ENCODE assay signal across 9 mouse cellular contexts in the genomic region with DNA sequence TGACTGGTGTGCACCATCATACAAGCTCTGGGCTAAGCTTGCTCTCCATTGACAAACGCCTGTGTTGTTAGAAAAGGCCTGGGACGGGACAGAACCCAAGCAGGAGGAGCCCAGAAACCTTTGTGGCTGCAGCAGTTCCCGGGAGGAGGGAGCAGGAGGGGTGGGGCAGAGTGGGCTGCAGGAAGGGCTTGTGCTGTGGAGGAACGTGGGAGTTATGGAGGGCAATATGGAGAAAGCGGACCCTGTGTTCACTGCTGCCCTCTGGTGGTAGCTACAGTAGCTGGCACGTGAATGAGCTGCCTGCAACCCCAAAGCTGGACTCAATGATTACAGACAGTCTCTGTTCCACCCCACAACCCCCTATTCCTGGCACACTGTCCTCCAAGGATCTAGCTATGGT. TPM values are rescaled to one million over a fixed set of nuclear protein-coding genes. Genes with fewer than 3 reads are reported as not detected.
DNase-seq lines count a peak whose midpoint lies in the region; ATAC-seq and TF ChIP-seq lines count a peak whose summit lies in the region.
"Had no signal": no experiment of that assay in that cellular context is flagged by ENCODE, and none has a peak within 500 bp of the region (broad histone marks: within the 10 kb centered on the region; RNA-seq: fewer than 3 reads in every experiment).

No protein-coding gene starts in this region.

- no peak overlapping the region for H3K4me3 ChIP-seq in kidney, adult 2 months (ENCODE audit: insufficient read depth, low read depth, low read length)

- no peak overlapping the region for H3K27ac ChIP-seq in kidney, adult 2 months (ENCODE audit: insufficient read depth, low read depth, low read length)

- H3K36me3 ChIP-seq in kidney, adult 2 months (ENCODE audit: control insufficient read depth, insufficient read depth, low read length) = no peaks in the 10 kb centered on the region

- TF ChIP-seq CTCF in kidney, adult 2 months (conservative IDR thresholded peaks at IDR 0.05; ENCODE audit: insufficient read depth, insufficient read length, low read depth, low read length) = peak; percentile 97

- DNase-seq in frontal cortex, postnatal 14 days (ENCODE audit: low spot score in 2 of 2) = no peak
- peak; percentile 80 for DNase-seq in 3134 (ENCODE audit: extremely low read depth, insufficient read length, low spot score)
- peak; percentile 74 to 78 for DNase-seq in adrenal gland, adult 18-20 months (ENCODE audit: low spot score in 2 of 2)
- DNase-seq in embryo, embryonic 11 days = peak; percentile 79
- peak; percentile 78 for DNase-seq in kidney, adult 2 months
- peak; percentile 86 for DNase-seq in lung, postnatal 14 days
- peak; percentile 30 to 65 for DNase-seq in spleen, postnatal 14 days (ENCODE audit: low spot score in 2 of 2)

- H3K4me1 ChIP-seq in kidney, adult 2 months (ENCODE audit: control insufficient read depth, insufficient read depth, low read length) = no peaks in the 10 kb centered on the region

- ATAC-seq in frontal cortex, adult (ENCODE audit: low TSS enrichment) = peak; percentile 14; the same call in 1 of the 2 replicates

- WGBS in kidney, adult 2 months = 13% methylated on average over 6 of the region's 6 CpGs

- H3K27me3 ChIP-seq in kidney, adult 2 months (replicated peaks; ENCODE audit: control insufficient read depth, insufficient read depth, low read length) = peaks cover 5% of the 10 kb centered on the region

- TF ChIP-seq POLR2A in kidney, adult 2 months (IDR thresholded peaks at IDR 0.05; ENCODE audit: low read depth, low read length) = no peak

RNA-seq across cellular contexts. Expression of a gene that starts 3.1 kb away (rescaled TPM):
- 100 to 1,000 TPM; 130 to 188 TPM for total RNA-seq in adrenal gland, adult 18-20 months (2021)
- polyA plus RNA-seq in kidney, adult 2 months (2012; rRNA removed) = 38.8 and 48.0 TPM in 2 replicates

RNA-seq across cellular contexts. Expression of a gene that starts 32.9 kb away (rescaled TPM):
- not detected for total RNA-seq in adrenal gland, adult 18-20 months (2021)
- 0.17 and 0.52 TPM in 2 replicates for polyA plus RNA-seq in kidney, adult 2 months (2012; rRNA removed)
- total RNA-seq: layer of hippocampus, adult 18-20 months had no signal

Comparison
In these comparisons a context has a peak if more than half of its experiments do, and no peak if none do; other contexts are left out.
1. DNase-seq: peak in 3134 (single experiment), adrenal gland, adult 18-20 months (2 of 2), embryo, embryonic 11 days (single experiment), kidney, adult 2 months (single experiment), lung, postnatal 14 days (single experiment) and spleen, postnatal 14 days (2 of 2); none in frontal cortex, postnatal 14 days (0 of 2).